Mouse (Mus musculus) lung, adult 2 months (tissue): ENCODE results near the gene Olfr866.

ENCODE experiments used
- CTCF ChIP-seq: fragments of 200-500 bp; IDR thresholded peaks from 2 replicates; pipeline ENCODE4 v1.5.1; 2011; ENCODE audit warnings: mild to moderate bottlenecking, low read length, control low read depth; ENCODE audit not compliant: insufficient read depth
- POLR2A ChIP-seq: fragments of 200-500 bp; IDR thresholded peaks from 2 replicates; pipeline ENCODE4 v1.6.1; 2011; ENCODE audit warnings: low read depth, mild to moderate bottlenecking, control low read depth, low read length, borderline replicate concordance; ENCODE audit errors: extremely low read depth

- no peak for TF ChIP-seq CTCF
- TF ChIP-seq POLR2A = no peak
Observed at GRCm38 (mm10) chr9:20027935-20028334, at the start of gene Olfr866.
